Mouse (Mus musculus): ENCODE measurements around the gene Olfr521. TPM values are rescaled to one million over a fixed set of nuclear protein-coding genes. Genes with fewer than 3 reads are reported as not detected.

The Olfr521 gene
- not detected for total RNA-seq (2023)

DNA sequence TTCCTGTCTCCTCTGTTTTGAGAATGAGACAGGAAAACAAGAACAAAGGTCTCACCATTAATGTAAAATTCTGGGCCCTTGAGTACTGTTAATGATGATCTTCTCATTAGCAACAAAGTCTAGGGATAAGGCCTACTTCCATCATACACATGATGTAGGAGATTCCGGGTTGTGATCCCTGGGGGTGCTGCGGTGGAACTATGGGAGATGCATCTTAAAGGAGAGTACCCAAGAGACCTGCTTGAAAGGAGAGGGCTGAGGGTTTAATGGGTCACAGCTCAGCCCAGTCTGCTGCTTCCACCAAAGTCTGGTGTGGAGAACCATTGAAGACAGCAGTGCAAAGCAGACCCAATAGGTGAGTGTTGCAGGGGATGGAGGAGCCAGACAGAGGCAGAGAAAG, at the start of gene Olfr521:
Gene Olfr521 (plus strand): TSS at position 301 of the 400 bp plus-strand sequence.

DNA sequence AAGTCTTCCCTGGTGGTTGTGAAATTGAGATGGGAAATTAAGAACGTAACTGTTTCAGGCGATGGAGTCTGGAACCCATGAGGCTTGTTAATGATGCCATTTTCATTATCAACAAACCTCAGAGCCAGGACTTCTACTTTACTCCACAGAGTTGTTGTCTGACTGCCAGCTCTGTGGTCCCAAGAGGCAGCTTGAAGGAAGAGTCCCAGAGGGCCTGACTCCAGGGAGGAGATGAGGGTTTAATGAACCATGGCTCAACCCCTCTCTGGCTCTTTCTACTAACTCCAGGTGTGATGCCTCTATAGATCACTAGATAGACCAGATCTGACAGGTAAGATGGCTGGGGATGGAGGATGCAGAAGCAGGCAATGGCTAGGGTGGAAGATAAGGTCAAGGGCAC, 33.3 kb upstream of the Olfr521 start, which contains the start of gene Olfr520:
Gene Olfr520 (plus strand): TSS at position 301 of the 400 bp plus-strand sequence.

Other genes starting within 250 kb of the Olfr521 start
- 100 to 1,000 TPM; 147 to 175 TPM for gene Arrb1, start 228.0 kb upstream of the Olfr521 start, total RNA-seq (2023)
- not detected for gene Tpbgl, start 136.4 kb upstream of the Olfr521 start, total RNA-seq (2023)
- gene Slco2b1, start 52.2 kb upstream of the Olfr521 start, total RNA-seq (2023): under 1 TPM; 0.09 to 0.46 TPM
- not detected for gene Olfr520, start 33.2 kb upstream of the Olfr521 start, total RNA-seq (2023)
- 1 to 10 TPM; 1.7 to 2.1 TPM for gene Neu3, start 64.9 kb downstream of the Olfr521 start, total RNA-seq (2023)
- gene Xrra1, start 95.6 kb downstream of the Olfr521 start, total RNA-seq (2023): not detected
- 10 to 100 TPM; 95.0 to 97.8 TPM for gene Spcs2, start 100.0 kb downstream of the Olfr521 start, total RNA-seq (2023)
- 10 to 100 TPM; 27.5 to 39.1 TPM for gene Rnf169, start 216.9 kb downstream of the Olfr521 start, total RNA-seq (2023)
- gene Chrdl2, start 242.7 kb downstream of the Olfr521 start, total RNA-seq (2023): under 1 TPM in 1 of 2 experiments, not detected in 1; 0.22 TPM